Mouse (Mus musculus) layer of hippocampus, adult 9-11 months (tissue): ENCODE measurements around the gene Tceal8.
A peak's percentile ranks its signal among the peaks of the same experiment; 100 is the strongest.
"Not testable (repeated sequence)": the region's sequence is repeated elsewhere in the genome, so short reads cannot be mapped to it uniquely, and the experiment has no call there.

Source experiments
- DNase-seq: peaks from one replicate; pipeline ENCODE4 v3.0.0; 2022

Tceal8 gene

GRCm38 (mm10) chrX:136172118-136172551 is at the start of gene Tceal8:
Tceal8 (minus strand) TSS chrX:136172342.
- peak; percentile 89 for DNase-seq

GRCm38 (mm10) chrX:136216303-136216702 is 44.2 kb upstream of the Tceal8 start:
- no peak for DNase-seq

GRCm38 (mm10) chrX:136214729-136215677 is 42.9 kb upstream of the Tceal8 start, which contains the start of the genes Tceal7 and Bex1:
Tceal7 (plus strand) TSS chrX:136214779.
Bex1 (minus strand) TSS chrX:136215513.
- not testable (repeated sequence) for DNase-seq

DNA sequence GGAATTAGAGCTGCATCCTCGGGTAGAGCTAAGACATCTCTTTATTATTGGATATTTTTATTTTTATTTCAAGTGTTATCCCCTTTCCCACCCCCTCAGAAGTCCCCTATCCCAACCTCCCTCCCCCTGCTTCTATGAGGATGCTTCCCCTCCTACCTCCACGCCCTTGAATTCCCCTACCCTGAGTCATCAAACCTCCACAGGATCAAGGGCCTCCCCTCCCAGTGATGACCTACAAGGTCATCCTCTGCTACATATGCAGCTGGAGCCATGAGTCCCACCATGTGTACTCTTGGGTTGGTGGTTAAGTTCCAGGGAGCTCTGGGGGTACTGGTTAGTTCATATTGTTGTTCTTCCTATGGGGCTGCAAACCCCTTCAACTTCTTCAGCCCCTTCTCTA is 41.3 kb upstream of the Tceal8 start:
- no peak for DNase-seq

DNA sequence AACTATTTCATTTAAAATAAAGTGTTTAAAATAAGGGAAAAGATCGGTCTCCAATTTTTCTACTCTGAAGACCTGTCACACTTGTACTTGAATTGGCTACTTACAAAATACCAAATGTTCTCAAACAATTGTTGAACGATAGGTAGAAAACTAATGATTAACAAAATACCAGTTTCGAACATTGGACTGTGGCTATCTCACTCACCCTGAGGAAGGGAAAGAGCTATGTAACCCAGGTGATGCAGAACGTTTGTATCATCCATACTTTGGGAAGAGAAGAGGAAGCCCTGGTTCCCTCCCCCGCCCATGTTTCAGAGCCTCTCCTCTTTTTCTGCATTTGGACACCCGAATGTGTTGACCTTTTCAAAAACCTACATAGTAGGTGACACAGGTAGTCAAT is 32.3 kb upstream of the Tceal8 start:
- no peak for DNase-seq

- DNase-seq: peak; percentile 71
These were observed 31.5 kb upstream of the Tceal8 start, which contains the start of gene Tceal5 for GRCm38 (mm10) chrX:136203664-136204066. Tceal5 (minus strand) TSS chrX:136203876.

- no peak for DNase-seq
These were observed 31.1 kb upstream of the Tceal8 start for GRCm38 (mm10) chrX:136203257-136203656.

DNA sequence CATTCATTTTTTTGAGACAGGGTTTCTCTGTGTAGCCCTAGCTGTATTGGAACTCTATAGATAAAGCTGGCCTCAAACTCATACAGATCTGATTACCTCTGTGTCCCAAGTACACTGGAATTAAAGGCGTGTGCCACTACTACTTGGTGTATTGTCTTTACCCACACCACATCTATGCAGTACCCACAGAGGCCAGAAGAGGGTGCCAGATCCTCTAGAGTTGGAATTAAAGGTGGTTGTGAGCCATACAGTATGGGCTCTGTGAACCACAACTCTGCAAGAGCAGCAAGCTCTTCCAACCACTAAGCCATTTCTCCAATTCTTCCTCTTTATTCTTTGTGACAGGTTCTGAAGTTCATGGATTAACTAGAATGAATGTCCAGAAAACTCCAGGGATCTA is 24.7 kb upstream of the Tceal8 start:
- no peak for DNase-seq

GRCm38 (mm10) chrX:136195193-136195944 is 23.2 kb upstream of the Tceal8 start:
- no peak for DNase-seq

GRCm38 (mm10) chrX:136183107-136183506 is 11.0 kb upstream of the Tceal8 start:
- DNase-seq: no peak

DNA sequence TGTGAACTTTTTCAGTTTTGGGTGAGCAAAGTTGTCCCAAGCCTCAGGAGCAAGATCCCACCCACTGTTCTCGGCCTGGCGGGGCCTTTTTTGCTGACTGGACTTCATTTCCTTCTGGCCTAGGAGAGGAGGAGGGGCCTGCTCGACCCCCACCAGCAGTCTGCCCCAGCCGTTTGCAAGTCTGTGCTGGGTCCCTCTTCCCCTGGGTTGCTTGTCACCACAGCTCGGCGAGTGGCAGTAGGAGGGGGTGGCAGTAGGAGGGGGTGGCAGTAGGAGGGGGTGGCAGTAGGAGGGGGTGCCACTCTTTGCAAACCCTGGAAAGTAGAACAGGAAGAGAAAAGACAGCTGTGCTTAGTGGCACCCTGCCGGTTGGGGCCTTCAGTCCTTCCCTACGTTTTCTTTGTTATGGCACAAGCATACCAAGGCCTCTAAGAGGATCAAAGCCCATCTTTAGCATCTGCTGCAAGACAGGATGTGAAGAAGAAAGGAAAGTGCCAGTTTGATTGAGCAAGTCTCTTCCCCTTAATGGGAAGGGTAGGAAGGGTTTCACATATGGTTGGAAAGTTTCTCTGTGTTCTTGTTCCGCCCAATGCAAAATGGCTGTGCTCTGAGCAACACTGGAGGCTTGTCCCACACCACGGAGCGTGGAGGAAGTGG is 8.9 kb upstream of the Tceal8 start:
- DNase-seq: no peak

DNA sequence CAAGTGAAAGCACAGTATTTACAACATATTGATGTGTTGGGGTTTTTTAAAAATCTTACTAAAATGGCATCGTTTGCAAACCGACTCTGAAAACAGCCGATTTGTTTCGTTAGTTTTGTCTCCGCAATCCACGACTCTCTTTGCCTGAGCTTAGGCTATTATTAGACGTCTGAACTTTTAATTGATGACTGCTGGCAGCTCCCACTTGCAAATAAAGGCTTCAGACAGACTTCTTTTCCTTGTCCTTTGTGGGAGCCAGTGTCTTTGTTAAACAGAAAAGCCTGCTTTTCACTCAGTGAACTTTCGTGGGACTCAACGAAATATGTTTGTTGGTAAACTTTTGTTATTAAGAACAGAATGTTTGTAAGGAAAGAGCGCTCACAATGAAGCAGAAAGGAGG is 644 bp upstream of the Tceal8 start:
- no peak for DNase-seq

DNA sequence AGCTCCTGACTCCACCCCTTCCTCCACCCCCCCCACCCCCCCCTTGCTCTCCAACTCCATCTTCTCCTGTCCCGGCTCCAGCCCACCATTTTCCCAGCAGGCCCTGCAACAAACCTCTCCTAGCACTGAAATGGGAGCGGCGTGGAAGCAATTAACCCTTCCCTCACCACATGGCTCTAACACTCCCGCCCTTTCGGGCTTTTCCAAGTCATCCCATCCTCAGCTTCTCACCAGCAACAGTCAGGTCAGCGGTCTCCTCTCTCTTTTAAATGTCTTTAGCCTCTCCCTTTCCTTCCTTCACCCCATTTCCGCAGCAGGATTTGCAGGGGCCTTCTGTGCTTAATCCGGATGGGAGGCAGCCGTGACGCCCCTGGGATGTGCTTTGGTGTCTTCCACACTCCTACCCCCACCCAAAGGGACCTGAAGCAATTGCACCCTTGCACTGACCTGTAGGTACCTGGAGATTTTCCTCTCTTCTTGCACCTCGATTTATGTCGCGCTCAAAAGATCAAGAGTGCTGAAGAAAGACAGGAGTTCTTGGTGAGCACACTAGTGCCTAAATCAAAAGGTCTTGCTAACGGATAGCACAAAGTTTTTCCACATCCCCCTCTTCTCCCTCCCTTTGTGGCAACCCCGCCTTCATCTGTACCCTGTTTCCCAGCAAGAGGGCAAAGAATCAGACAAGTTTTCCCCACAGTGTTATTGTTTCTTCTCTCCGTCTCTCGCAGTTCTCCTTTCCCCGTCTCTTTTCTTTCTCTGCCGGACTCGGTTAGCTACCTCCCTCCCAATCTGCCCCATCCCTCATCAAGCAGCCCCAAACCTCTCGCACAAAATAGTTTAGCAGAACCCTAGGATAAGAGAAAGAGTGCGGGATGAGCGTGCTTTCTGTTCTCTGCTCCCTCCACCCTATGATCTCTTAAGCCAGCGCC is 689 bp downstream of the Tceal8 start:
- DNase-seq: peak; percentile 30

DNA sequence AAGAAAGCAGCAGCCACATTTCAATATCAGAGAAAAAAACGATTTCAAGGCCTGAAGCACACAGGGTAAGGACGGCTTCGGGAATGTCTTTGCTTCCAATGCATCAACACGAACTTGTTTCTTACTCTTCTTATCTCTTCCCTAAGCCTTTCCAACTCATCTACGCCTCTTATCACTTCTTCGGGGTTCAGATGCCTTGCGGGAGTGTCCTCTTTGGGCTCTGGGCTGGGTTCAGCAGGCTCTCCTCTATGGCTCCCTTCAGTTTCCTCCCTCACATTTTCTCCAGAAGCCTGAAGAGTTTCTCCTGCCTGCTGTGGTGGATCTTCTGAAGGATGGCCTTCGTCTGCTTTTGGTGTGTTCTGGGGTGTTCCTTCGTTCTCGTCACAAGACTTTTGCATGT is 1.5 kb downstream of the Tceal8 start:
- DNase-seq: no peak

DNA sequence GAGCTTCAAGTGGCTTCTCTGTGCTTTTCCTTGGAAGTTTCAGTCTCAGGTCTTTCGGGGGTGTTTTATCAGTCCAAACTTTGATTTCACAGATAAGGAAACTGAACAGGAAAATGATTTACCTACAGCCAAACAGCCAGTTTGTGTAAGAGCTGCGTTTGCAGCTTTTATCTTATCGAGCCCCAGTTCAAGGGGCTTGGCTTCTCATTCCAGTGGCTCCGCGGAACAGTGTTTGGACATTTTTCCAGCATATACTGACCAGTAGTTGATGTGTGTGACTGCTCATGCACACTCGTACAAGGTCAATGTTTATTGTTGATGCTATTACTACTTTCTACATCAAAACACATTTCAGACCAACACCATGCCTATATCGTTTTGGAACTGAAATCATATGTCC is 27.9 kb downstream of the Tceal8 start:
- DNase-seq: no peak

- no peak for DNase-seq
These were observed 28.4 kb downstream of the Tceal8 start for GRCm38 (mm10) chrX:136143711-136144110.

DNA sequence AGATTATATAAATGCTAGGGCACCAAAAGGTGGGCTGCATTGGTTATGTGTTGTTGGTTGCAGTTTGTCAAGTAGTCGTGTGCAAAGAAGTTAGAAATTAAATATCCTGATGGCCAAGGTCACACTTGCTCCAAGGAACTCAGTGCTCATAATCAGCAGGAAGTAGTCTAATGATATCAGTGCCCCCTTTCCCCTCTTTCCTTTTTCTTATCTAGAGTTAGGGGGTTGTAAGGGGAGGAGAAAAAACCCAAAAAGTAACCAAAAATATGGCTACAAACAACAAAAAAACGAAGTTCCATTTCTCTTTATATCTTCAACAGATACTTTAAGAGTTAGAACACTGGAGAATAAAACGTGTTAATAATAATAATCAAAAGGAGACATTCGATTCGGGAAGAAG is 30.8 kb downstream of the Tceal8 start:
- DNase-seq: no peak

GRCm38 (mm10) chrX:136139640-136140004 is 32.5 kb downstream of the Tceal8 start:
- DNase-seq: not testable (repeated sequence)

DNA sequence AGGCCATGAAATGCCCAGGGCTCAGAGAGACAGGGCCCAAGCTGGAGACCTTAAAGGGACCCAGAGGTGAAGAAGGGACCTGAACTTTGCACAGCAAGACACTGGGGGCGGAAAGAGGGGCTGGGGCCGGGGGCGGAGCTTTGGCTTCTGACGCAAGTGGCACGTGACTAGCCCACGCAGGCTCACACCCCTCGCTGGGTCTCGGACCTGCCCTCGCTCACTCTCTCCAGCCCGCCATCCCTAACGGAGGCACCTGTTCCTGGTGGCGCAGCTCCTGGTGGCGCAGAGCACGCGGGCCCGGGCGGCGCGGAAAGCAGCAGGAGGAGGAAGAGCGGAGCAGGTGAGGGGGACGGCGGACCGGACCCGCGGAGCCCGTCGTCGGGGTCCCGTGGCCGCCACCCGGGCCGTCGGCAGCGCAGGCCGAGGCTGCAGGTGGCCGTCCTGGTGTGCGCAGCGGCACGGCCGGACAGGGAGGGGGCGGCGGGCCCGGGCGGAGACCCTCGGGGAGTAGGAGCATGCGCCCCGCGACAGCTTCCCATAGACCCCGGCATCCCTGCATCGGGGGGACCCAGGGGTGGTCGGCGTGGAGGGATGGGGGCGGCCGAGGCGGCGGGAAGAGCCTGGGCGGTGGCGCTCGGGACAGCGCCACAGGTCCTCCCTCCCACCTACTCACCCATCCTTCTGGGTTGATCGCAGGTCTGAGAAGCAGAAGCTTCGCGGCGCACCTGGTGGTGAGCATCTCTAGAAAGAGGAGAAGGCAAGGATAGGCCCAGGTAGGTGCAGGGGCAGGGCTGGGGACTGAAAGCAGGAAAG is 33.1 kb downstream of the Tceal8 start, which contains the start of gene Bex4:
Bex4 (plus strand) TSS at position 170 of the 813 bp plus-strand sequence.
- not testable (repeated sequence) for DNase-seq

GRCm38 (mm10) chrX:136135559-136135958 is 36.6 kb downstream of the Tceal8 start:
- DNase-seq: no peak

DNA sequence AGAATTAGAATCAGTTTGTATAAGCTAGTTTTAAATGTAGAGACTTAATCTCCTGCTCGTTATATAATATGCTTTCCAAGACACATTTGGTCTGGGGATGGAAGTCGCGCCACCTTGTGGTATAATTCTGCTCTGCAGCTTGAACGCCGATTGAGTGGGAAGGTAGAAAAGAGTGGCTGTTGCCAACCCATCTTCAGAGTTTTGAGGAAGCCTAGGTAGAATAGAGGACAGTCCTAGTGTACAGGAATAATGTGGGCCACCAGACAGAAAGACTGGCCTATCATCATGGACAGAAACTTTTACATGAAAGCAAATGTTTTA is 44.4 kb downstream of the Tceal8 start:
- peak; percentile 34 for DNase-seq
